Mouse (Mus musculus): ENCODE data around the gene Mfsd2a. TPM values are rescaled to one million over a fixed set of nuclear protein-coding genes. Genes with fewer than 3 reads are reported as not detected.

Gene Mfsd2a
- polyA plus RNA-seq, 1 experiment from 2014 or later = 22.5 TPM

Other genes with a start within 250 kb of the Mfsd2a start
- gene Ppt1, start 124.9 kb downstream of the Mfsd2a start, polyA plus RNA-seq (2014; fragmentation: Nextera tagmentation; extraction: Ambion mirVana) = 76.4 and 81.0 TPM in 2 replicates
- gene Cap1, start 75.1 kb downstream of the Mfsd2a start, polyA plus RNA-seq (2014; fragmentation: Nextera tagmentation; extraction: Ambion mirVana) = 69.4 and 73.9 TPM in 2 replicates
- 66.8 and 69.5 TPM in 2 replicates for gene Mycl, start 34.5 kb upstream of the Mfsd2a start, polyA plus RNA-seq (2014; fragmentation: Nextera tagmentation; extraction: Ambion mirVana)
- 21.6 and 24.4 TPM in 2 replicates for gene Trit1, start 55.4 kb upstream of the Mfsd2a start, polyA plus RNA-seq (2014; fragmentation: Nextera tagmentation; extraction: Ambion mirVana)
- 0.20 and 0.24 TPM in 2 replicates for gene Bmp8b, start 144.0 kb upstream of the Mfsd2a start, polyA plus RNA-seq (2014; fragmentation: Nextera tagmentation; extraction: Ambion mirVana)
- not detected in 2 replicates for gene Oxct2b, start 155.1 kb upstream of the Mfsd2a start, polyA plus RNA-seq (2014; fragmentation: Nextera tagmentation; extraction: Ambion mirVana)
- gene Ppie, start 178.8 kb upstream of the Mfsd2a start, polyA plus RNA-seq (2014; fragmentation: Nextera tagmentation; extraction: Ambion mirVana) = 116 and 123 TPM in 2 replicates
- 0.41 and 0.60 TPM in 2 replicates for gene Hpcal4, start 222.0 kb upstream of the Mfsd2a start, polyA plus RNA-seq (2014; fragmentation: Nextera tagmentation; extraction: Ambion mirVana)
- not detected in 2 replicates for gene Nt5c1a, start 240.3 kb upstream of the Mfsd2a start, polyA plus RNA-seq (2014; fragmentation: Nextera tagmentation; extraction: Ambion mirVana)